Mouse (Mus musculus) forelimb bud, embryonic 11.5 days (tissue): Measurements from ENCODE around the gene Ncaph2.

Source experiments
- DNase-seq: peaks from one replicate; pipeline ENCODE4 v3.0.0-alpha.2; 2012; ENCODE audit warnings: low read depth, low spot score

Ncaph2 gene

DNA sequence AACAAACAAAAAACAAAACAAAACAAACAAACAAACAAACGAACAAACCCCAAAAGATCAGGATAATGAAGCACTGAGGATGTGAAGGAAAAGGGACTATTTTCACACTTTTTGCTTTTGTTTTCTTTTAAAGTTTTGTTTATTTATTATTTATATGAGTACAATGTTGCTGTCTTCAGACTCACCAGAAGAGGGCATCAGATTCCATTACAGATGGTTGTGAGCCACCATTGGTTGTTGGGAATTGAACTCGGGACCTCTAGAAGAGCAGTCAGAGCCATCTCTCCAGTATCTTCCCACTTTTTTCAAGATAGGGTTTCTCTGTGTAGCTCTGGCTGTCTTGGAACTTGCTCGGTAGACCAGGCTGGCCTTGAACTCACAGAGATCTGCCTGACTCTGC lies 12.2 kb upstream of the Ncaph2 start:
- DNase-seq = no peak

DNA sequence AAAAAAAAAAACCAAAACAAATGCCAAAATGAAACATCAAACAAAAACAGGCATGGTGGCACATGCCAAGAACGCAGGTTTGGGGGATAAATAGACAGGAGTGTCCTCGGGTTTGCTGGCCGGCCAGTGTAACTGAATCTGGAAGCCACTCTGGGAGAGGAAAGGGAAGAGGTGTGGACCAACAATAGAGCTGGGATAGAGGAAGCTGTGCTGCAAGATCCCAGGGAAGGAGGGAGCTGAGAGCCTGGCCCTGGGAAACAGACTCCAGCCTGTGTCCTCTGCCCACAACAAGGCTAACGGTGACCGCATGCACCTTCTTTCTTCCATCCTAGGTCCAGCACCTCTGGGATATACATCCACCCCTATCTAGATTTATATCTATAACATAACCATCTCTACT lies 5.1 kb upstream of the Ncaph2 start:
- DNase-seq = no peak

DNA sequence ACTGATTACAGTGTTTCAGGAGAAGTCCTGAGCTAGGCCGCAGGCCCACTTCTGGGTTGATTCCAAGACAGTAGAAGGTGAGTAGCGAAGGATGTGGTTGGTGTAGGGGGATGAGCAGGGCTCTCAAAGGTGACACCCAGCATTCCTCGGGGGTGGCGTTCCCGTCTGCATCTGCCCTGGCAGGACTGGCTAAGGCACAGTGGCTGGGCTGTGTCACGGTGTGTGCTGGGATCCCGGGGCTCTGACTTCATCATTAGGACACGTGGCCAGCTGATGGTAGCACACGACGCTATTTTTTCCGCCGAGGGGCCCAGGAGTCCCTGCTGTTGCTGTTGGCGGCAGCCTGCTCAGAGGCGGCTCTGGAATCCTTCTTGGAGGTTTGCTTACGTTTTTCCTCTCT lies 4.2 kb upstream of the Ncaph2 start:
- no peak for DNase-seq

DNA sequence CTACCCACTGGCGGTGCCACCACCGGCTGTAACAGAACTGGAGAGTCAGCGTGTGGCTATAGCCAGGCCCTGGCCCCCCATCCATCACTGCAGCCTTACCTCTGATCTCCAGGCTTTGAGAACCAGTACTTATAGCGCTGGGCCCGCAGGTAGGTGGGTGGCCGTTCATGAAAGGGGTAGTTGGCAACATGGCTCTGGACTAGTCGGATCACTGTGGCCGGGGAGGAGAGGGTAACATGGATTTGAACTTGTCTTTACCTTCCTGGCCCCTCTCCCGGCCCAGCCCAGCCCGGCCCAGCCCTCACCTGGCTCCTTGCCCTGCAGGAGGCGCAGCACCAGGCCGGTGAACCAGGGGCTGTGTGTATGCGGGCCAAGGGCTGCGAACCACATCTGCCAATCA lies 3.5 kb upstream of the Ncaph2 start:
- no peak for DNase-seq

DNA sequence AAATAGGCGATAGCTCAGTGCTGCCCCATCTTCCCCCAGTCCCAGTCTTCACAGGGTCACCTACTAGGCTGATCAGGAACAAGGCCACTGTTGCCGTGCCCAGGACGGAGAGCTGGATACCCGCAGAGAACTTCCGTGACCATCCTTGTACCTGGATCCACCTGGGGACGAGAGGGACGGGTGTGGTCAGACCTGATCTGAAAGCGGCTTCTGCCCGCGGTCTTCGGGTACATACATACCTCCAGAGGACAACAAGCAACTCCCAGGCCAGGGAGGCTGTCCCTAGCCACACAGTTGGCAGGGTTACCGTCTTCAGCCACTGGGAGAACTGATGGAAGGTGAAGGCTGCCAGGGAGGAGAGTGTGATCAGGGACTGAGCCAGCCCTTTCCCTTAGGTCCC lies 2.7 kb upstream of the Ncaph2 start:
- DNase-seq = no peak

DNA sequence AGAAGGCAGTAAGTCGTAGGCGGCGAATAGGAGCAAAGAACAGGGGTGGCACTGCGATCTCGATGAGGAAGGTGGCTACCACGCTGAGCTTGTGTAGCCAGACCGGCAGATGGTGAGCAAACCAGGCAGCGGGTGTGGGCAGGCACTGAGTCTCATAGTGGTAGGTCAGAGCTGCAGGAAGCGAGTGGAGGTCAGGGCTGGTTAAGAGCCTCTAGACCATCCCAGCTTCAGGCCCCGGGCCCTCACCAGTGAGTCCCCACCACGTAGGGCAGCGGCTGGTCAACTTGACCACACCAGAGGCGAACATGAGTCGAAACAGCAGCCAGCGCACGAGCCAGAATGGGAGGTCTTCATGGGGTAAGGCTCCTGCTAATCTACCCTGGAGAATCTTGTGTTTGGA lies 1.7 kb upstream of the Ncaph2 start:
- DNase-seq = no peak

DNA sequence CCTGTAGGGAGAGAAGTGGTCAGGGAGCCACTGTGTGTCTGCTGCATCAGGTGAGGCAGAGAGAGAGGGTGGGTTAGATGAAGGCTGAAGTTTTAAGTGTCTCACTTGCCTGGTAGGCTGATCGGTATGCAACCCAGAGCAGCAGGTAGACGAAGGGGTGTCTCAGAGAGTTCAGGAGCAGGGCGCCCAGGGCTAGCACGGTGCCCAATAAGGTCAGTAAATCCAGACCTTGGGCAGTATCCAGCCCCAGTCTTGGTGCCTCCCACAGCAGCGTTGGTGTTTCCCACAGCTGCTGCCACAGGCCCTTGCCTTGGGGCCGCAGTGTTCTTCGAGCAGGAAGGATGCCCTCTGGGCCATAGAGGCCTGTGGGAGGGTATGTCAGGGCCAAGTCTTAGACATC lies 1.1 kb upstream of the Ncaph2 start:
- no peak for DNase-seq

DNA sequence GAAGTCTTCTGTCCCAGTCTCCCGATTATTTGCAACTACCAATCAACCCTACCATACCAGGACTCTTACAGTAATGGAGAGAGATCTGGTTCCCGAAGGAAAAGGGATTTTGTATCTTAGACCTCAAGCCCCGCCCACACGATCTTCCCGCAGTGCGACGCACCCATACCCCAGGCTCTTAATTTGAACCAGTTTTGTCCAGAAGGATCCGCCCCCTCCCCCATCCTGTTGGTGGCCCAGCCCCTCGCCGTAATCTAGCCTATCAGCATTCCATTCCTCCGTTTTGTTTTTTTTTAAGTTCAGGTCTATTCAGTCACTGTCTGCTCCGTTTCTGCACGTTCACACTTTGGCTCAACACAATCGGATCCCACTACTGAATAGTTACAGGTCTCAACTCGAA lies 853 bp downstream of the Ncaph2 start:
- DNase-seq = peak; percentile 93

DNA sequence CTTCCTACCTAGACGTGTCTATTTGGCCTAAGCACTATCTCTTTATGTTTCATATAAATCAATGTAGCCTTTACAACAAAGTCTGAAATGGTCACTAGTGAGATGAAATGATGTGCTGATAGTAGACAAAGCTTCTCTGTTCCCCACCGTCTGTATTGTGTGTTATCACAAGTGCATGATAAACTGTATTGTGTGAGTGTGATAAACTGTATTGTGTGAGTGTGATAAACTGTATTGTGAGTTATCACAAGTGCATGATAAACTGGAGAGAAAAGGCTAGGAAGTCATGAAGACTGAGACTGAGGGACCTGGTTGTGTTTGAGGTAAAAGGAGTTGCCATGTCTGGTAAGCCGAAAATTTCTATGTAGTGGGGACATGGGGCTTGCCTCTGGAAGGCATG lies 3.3 kb downstream of the Ncaph2 start:
- no peak for DNase-seq

DNA sequence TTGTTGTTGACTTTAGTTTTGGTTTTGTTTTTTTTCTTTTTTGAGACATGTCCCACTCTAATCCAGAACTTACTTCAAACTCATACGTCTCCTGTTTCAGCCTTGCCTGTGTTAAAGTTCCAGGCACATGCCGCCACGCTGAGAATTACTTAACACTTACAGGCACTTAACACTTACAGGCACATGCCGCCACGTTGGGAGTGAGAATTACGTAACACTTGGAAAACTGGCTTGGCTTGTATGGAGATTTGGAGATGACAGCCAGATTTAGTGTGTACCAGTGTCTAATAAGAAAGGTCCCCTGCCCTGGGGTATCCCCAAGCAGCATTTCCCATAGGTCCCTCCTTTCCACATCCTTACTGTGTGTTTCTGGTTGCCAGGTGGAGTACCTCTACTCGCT lies 7.5 kb downstream of the Ncaph2 start:
- no peak for DNase-seq

DNA sequence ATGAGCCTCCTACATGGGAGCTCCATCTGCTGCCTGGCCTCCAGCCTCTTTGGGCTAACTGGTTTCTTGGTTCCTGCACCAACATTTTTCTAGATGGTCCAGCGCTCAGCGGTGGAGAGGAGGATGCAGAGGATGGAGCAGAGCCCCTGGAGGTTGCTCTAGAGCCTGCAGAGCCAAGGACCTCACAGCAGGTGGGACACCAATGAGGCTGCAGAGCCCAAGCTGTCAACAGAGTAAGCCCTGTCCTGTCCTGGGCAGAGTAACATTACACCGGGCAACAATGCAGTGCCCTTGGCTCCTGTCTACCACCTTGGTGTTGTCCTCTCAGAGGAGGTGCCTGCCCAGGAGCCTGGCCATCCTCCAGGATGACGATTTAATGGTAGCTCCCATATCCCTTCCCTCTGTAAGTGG lies 9.6 kb downstream of the Ncaph2 start:
- DNase-seq = no peak

DNA sequence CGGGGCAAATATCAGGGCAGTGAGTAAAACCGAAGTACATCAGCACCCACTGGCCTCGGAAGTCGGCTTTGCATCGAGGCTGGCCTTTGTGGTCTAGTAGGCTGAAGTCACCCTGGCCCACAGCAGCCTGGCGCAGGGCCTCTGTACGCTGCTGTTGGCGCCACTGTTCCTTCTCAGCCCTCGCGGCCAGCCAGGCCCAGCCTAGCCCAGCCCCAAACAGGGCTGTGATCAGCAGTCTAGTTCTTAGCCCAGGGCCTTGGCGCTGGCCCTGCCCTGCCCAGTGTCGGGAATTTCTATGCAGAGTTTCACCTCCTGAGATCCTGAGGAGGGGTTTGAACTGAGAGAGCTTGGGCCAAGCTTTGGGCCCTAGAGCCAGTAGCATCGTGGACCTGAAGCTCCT lies 16.5 kb downstream of the Ncaph2 start:
- no peak for DNase-seq

DNA sequence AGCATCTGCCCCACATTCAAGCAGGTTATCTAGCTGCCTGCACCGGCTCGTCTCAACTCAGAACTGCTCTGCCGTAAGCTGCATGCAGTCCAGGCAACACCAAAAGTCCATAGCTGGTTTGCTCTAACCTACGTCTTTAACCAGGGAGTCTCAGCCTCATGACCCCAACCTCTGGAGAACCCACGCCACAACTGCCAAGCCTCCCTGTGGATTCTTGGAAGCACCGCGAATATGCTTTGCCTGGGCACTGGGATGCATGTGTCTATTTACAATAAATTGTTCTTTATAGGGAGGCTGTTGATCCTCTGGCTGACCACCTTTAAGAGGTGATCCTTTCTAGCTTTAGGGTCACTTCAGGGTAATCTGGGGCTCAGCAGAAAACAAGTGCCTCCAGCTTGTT lies 17.0 kb downstream of the Ncaph2 start:
- DNase-seq = no peak

DNA sequence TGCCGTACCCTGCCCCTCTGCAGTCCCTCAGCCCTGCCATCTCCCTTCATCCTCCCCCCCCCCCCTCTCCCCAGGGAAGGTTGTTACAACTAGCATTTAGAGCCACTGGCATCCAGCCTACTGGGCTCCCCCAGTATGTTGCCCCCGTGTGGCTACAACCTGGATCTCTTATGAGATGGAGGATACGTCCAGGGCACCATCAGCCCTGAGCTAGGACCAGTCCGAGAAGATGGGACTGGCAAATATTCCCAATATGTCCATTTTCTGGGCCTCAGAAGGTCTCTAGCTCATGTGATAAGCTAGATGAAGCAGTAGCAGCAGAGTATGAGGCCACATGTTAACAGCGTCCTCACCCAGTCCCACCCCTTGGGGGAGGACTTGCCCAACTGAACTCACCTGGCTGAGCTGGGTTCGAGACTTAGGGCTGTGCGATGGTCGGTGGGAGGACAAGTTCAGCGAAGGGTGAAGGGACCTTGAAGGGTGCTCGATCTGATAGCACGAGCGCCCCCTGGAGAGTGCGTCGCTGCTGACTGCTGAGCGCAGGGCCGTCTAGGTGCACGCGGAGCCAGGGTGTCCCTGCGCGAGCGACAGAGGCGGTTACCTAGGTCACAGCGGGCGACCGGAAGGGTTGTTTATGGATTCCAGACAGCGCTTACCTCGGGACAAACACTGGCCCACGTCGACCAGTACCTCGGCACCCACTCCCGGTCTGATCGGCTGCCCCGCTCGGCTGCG lies 17.7 kb downstream of the Ncaph2 start:
- DNase-seq = peak; percentile 70

DNA sequence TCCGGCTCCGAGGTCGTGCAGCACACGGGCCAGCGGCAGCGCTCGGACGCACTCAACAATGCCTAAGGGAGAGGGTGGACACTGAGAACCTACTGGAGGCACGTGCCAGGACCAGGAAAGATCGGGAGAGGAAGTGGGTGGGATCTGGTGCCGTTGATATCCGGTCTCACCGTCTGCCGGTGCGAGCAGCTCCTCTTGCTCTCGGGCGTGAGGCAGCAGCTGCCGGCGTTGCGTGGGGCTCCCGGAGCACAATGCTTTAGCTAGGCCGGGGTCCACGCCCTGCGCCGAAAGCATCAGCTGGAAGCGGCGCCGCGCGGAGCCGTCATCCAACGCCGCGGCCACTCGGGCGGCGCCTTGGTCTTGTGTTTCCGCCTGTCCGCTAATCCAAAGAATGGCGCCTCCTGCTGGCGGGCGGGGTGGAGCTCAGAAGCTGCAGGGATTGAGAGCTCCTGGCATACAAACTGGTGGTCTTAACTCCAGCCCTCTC lies 18.3 kb downstream of the Ncaph2 start, which contains the start of gene Sco2:
TSS of gene Sco2 (minus strand) at position 85 of the 487 bp plus-strand sequence.
- DNase-seq = peak; percentile 91

DNA sequence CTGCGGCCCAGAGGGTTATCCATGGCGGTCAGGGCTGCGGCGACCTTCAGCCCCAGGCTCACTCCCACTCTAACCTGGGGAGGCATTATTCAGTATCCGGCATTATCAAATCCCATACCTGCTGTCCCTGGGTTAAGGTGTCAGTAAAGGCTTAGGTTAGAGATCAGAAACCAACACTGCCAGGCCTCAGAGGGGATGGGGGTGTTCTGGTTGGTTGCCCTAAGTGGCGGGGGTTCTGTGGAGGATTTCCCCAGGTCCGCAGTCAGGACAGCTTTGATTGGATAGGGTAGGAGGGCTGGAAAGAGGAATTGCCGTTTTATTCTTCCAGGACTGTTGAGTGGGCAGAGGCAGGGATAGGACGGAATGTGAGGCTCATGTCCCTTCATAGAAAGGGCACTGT lies 18.8 kb downstream of the Ncaph2 start:
- no peak for DNase-seq

DNA sequence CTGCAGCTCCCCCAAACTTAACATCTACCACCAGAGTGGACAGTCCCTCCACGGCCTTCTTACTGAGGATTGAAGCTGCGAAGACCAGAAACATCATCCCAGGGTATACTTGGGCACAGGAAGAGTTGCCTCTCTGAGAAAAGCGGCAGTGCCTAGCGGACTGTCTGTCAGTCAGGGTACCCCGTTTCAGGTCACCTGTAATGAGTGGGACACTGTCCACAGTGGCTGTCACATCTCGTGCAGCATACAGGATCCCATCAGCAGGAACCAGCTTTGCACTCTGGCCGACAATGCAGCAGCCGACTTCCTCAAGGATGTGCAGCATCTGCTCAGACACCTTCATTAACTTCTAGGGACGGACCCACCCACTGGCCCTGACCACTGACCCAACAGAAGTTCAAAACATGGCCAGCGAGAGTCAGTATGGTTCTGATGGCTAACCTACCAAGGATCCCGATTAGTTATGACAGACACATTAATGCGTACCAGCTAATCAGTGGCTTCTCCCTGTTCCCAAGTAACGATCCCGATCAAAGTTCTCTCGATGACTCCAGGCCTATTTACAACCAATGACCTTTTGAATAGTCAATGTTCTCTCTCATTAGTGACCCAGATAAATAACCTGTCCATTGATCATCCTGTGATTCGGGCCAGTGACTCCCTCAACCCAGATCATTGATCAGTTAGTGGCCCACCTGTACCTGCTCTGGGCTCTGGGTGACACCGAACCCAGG lies 19.4 kb downstream of the Ncaph2 start:
- DNase-seq = no peak

DNA sequence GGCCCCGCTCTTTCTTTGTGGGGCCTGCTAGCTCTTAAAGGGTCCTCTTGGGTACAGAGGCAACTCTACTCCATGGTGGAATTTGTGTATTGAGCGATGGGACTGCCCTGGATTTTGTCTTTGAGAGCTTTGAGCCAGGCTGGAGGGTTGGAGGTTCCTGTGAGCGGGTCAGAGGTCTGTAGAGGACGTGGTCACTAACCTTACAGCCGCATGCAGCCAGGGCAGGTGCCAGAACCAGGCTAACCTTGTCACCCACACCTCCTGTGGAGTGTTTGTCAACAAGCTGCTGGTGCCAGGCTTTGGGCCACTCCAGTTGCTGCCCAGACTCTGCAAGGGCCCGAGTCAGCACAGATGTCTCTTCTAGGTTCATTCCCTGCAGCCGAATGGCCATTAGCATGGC lies 20.5 kb downstream of the Ncaph2 start:
- DNase-seq = no peak

DNA sequence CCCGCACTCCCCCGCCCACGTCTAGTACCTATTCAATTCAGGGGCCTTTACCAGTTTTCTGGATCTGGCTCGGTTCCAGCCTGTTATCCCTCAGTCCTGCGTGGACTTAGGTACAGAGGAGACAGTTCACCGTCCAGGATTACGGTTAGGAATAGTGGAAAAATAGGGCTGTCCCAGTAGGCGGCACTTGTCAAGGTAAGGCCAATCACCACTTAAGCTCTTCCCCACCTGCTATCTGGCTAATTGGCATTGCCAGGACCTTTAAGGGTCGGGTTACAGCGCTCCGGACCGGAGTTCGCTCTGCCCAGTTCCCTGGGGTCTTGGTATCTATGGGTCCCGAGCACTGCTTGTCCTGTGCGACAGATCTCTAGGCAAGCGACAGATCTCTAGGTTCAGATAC lies 21.4 kb downstream of the Ncaph2 start, which contains the start of gene Tymp:
TSS of gene Tymp (minus strand) at position 83 of the 400 bp plus-strand sequence.
- DNase-seq = no peak

DNA sequence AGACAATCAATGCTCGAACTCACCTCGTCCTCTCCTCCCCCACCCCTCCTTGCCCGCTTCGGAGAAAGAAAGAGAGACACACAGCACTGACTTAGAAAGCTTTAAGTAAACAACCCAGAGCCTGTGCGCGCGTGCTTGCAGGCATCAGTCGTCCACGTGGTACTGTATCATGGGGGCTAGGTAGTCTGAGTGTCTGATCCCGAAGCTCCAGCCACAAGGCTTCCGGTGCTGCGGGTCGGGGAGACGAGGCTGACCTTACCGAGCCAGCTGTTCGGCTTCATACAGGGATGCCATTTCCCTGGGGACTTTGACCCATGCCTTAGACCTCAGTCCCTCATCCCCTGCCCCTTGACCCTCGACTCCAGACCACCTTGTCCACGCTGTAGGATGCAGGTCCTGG lies 21.8 kb downstream of the Ncaph2 start:
- DNase-seq = no peak

DNA sequence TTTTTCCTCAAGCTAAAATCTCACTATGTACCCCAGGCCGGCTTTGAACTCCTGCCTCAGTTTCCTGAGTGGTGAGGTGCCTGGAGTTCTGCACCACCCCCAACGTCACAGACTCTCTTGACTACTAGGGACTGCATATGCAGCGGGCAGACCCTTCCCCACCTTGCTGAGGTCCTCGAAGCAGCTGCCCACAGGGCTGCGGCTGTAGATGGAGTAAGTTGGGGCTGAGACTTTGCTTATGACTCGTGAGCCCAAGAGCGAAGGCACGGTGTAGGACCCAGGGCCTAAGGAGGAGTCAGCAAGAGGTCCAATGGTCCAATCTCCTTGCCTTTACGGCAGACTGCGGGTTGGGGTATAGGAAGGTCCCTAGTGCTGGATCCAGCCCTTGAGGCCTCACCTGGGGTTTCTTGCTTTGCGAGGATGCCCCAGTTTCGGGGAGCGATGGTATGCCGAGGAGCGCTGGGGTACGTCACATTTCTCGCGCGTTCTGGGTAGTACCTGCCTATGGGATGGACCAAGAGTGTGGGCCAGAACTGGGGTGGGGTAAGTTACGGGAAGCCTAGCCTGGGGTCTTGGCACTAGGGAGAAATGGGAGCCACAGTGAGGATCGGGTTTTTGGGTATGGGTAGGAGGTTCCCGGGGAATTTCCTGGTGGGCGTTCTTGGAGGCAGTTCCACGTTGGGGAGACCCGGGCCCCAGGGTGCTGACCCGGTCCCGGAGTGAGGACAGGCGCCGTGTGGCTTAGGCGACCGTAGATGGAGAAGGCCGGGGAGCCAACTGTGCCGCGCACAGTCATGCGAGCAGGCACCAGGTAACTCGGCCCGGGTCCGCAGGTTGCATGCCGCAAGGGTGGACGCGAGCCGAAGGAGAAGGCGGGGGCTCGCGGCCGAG lies 22.7 kb downstream of the Ncaph2 start:
- DNase-seq = no peak

DNA sequence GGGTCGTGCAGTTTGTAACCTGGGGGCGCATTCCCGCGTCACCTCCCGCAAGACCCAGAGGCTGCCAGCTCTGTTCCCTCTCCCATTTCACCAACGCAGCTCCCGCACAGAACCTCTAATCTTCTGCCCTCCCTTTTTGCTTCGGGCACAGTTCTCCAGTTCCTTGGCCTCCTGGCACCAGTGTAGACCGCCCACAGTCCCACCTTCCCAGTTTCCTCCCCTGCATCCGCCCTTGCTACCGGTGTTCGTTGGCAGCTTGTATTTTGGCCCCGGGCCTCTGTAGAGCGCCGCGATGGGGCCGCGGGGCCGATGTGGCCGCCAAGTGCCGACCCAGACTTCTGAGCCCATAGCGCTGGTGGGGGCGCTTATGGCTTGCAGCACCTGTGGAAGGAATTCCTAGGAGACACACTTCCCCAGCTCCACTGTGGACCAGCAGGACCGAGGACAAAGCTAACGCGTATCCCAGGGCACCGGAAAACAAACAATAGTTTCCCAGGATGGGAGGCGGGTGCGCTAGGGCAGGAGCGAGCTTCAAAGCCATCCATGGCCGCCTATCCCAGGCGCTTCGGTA lies 23.4 kb downstream of the Ncaph2 start, which contains the start of gene Odf3b:
TSS of gene Odf3b (minus strand) at position 452 of the 571 bp plus-strand sequence.
- no peak for DNase-seq
